Mouse (Mus musculus): ENCODE results near the gene C1qb. TPM values are rescaled to one million over a fixed set of nuclear protein-coding genes. Genes with fewer than 3 reads are reported as not detected.

C1qb gene
- polyA plus RNA-seq, 1 experiment from 2014 or later = 80.6 TPM

GRCm38 (mm10) chr4:136834439-136834814, 51.6 kb downstream of the C1qb start:
- Histone ChIP-seq H3K27me3 (ENCODE audit: control insufficient read depth, insufficient read depth, low read length) (no peaks in the 10 kb centered on the region), H3K9ac (ENCODE audit: low read length) (no peak overlapping the region), H3K36me3 (ENCODE audit: control insufficient read depth, insufficient read depth, low read length) (no peaks in the 10 kb centered on the region), H3K9me3 (ENCODE audit: control insufficient read depth, low read length) (no peaks in the 10 kb centered on the region), H3K4me2 (replicated peaks; ENCODE audit: low read depth) (peak overlapping the region; percentile 96), H3K4me3 (ENCODE audit: low read depth, low read length) (peak overlapping the region; percentile 72), H3K4me1 (replicated peaks; ENCODE audit: control insufficient read depth, insufficient read depth) (no peaks in the 10 kb centered on the region; the same call in none of the 2 replicates), H3K27ac (replicated peaks) (no peak overlapping the region)
- WGBS = 20% methylated on average over 12 of the region's 12 CpGs
- no peak for ATAC-seq (ENCODE audit: low FRiP score, low TSS enrichment)
- DNase-seq (ENCODE audit: low spot score) = no peak
- TF ChIP-seq CTCF (IDR thresholded peaks at IDR 0.05; ENCODE audit: low read depth) = no peak
- no peak for TF ChIP-seq EP300 (optimal IDR thresholded peaks at IDR 0.05)

GRCm38 (mm10) chr4:136833619-136834351, 52.2 kb downstream of the C1qb start:
- H3K9ac ChIP-seq (ENCODE audit: low read length) = no peak overlapping the region
- TF ChIP-seq CTCF (IDR thresholded peaks at IDR 0.05; ENCODE audit: low read depth) (no peak), EP300 (optimal IDR thresholded peaks at IDR 0.05) (no peak)
- 41% methylated on average over 21 of the region's 21 CpGs for WGBS
- H3K4me3 ChIP-seq (ENCODE audit: low read depth, low read length) = peak overlapping the region; percentile 18; the same call in 1 of the 2 replicates
- DNase-seq (ENCODE audit: low spot score) = no peak
- H3K36me3 ChIP-seq (ENCODE audit: control insufficient read depth, insufficient read depth, low read length) = no peaks in the 10 kb centered on the region
- peak overlapping the region; percentile 96 for H3K4me2 ChIP-seq (replicated peaks; ENCODE audit: low read depth)
- peaks cover 4% of the 10 kb centered on the region for H3K4me1 ChIP-seq (replicated peaks; ENCODE audit: control insufficient read depth, insufficient read depth)
- ATAC-seq (ENCODE audit: low FRiP score, low TSS enrichment) = no peak
- no peaks in the 10 kb centered on the region for H3K27me3 ChIP-seq (ENCODE audit: control insufficient read depth, insufficient read depth, low read length)
- H3K9me3 ChIP-seq (ENCODE audit: control insufficient read depth, low read length) = no peaks in the 10 kb centered on the region
- H3K27ac ChIP-seq (replicated peaks) = no peak overlapping the region

GRCm38 (mm10) chr4:136832559-136833232, 53.3 kb downstream of the C1qb start:
- Histone ChIP-seq H3K27me3 (ENCODE audit: control insufficient read depth, insufficient read depth, low read length) (no peaks in the 10 kb centered on the region), H3K4me1 (replicated peaks; ENCODE audit: control insufficient read depth, insufficient read depth) (peaks cover 6% of the 10 kb centered on the region), H3K4me3 (ENCODE audit: low read depth, low read length) (no peak overlapping the region), H3K36me3 (ENCODE audit: control insufficient read depth, insufficient read depth, low read length) (no peaks in the 10 kb centered on the region), H3K4me2 (replicated peaks; ENCODE audit: low read depth) (no peak overlapping the region), H3K9ac (ENCODE audit: low read length) (no peak overlapping the region), H3K9me3 (ENCODE audit: control insufficient read depth, low read length) (no peaks in the 10 kb centered on the region), H3K27ac (replicated peaks) (no peak overlapping the region)
- DNase-seq (ENCODE audit: low spot score) (no peak), ATAC-seq (ENCODE audit: low FRiP score, low TSS enrichment) (no peak)
- 61% methylated on average over 16 of the region's 16 CpGs for WGBS
- no peak for TF ChIP-seq CTCF (IDR thresholded peaks at IDR 0.05; ENCODE audit: low read depth)
- no peak for TF ChIP-seq EP300 (optimal IDR thresholded peaks at IDR 0.05)

GRCm38 (mm10) chr4:136830272-136830823, 55.6 kb downstream of the C1qb start:
- Histone ChIP-seq H3K9ac (ENCODE audit: low read length) (no peak overlapping the region), H3K27ac (replicated peaks) (no peak overlapping the region), H3K4me3 (ENCODE audit: low read depth, low read length) (no peak overlapping the region), H3K4me2 (replicated peaks; ENCODE audit: low read depth) (0 out of 2 replicates have a peak overlapping the region, but pooled peaks have one; percentile 5), H3K9me3 (ENCODE audit: control insufficient read depth, low read length) (no peaks in the 10 kb centered on the region), H3K4me1 (replicated peaks; ENCODE audit: control insufficient read depth, insufficient read depth) (peaks cover 6% of the 10 kb centered on the region), H3K36me3 (ENCODE audit: control insufficient read depth, insufficient read depth, low read length) (no peaks in the 10 kb centered on the region), H3K27me3 (ENCODE audit: control insufficient read depth, insufficient read depth, low read length) (no peaks in the 10 kb centered on the region)
- ATAC-seq (ENCODE audit: low FRiP score, low TSS enrichment) (peak; percentile 1; the same call in 1 of the 2 replicates), DNase-seq (ENCODE audit: low spot score) (no peak)
- 72% methylated on average over 9 of the region's 9 CpGs for WGBS
- no peak for TF ChIP-seq EP300 (optimal IDR thresholded peaks at IDR 0.05)
- TF ChIP-seq CTCF (IDR thresholded peaks at IDR 0.05; ENCODE audit: low read depth) = no peak

Other genes starting within 250 kb of the C1qb start
- gene Ephb2, start 50.2 kb downstream of the C1qb start, polyA plus RNA-seq (2015; fragmentation: Nextera tagmentation; extraction: Ambion mirVana) = 2.3 and 2.5 TPM in 2 replicates
- gene C1qc, start 6.9 kb upstream of the C1qb start, polyA plus RNA-seq (2015; fragmentation: Nextera tagmentation; extraction: Ambion mirVana) = 48.6 and 49.4 TPM in 2 replicates
- 49.7 and 53.0 TPM in 2 replicates for gene C1qa, start 12.6 kb upstream of the C1qb start, polyA plus RNA-seq (2015; fragmentation: Nextera tagmentation; extraction: Ambion mirVana)
- gene Epha8, start 70.6 kb upstream of the C1qb start, polyA plus RNA-seq (2015; fragmentation: Nextera tagmentation; extraction: Ambion mirVana) = 0.11 and 0.16 TPM in 2 replicates
- 0.86 and 0.87 TPM in 2 replicates for gene Zbtb40, start 162.6 kb upstream of the C1qb start, polyA plus RNA-seq (2015; fragmentation: Nextera tagmentation; extraction: Ambion mirVana)